Mouse (Mus musculus) brain, embryonic 14.5 days (tissue): ENCODE measurements around the gene Uxs1.

Source experiments
- CTCF ChIP-seq: fragments of 200-500 bp; IDR thresholded peaks from 2 replicates; pipeline ENCODE4 v1.5.1; 2012; ENCODE audit warnings: inconsistent platforms, mild to moderate bottlenecking, moderate library complexity, borderline replicate concordance; ENCODE audit not compliant: insufficient read depth, insufficient read length; ENCODE audit errors: extremely low read depth
- POLR2A ChIP-seq: fragments of 200-500 bp; IDR thresholded peaks from 2 replicates; pipeline ENCODE4 v1.6.1; 2012; ENCODE audit warnings: mild to moderate bottlenecking, inconsistent platforms, borderline replicate concordance; ENCODE audit not compliant: poor library complexity, insufficient read depth, insufficient read length, severe bottlenecking; ENCODE audit errors: extremely low read depth

DNA sequence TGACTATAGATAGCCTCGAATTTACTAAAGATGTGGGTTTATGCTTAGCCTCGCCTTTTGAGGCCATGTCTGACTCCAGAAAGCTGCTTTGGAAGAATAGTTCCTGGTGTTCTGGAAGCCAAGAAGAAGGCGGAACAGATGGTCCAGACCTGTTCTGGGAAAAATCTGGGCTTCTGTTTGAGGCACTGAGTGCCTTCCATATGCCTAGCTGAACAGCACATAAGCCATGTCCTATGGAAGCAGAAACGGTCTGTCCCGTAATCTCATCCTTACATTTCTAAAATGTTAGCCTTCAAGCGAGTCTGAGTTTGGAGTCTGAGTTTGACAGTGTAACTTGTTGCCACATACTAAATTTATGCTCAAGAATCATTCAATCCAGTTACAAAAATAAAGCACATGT lies 49.6 kb upstream of the Uxs1 start:
- TF ChIP-seq POLR2A: no peak
- TF ChIP-seq CTCF: no peak
